Mouse (Mus musculus) cerebellum, postnatal 25 days (tissue): ENCODE measurements around the gene Frmd6.

Experiments used
- DNase-seq, 2 experiments: peaks; one replicate each; pipeline ENCODE4 v3.0.0; 2021; ENCODE audit warnings: mixed read lengths in 2 of 2

Frmd6 gene

GRCm38 (mm10) chr12:70853026-70853425, 27.7 kb downstream of the Frmd6 start:
- DNase-seq = peak; percentile 25 to 36

GRCm38 (mm10) chr12:70855678-70856077, 30.4 kb downstream of the Frmd6 start:
- DNase-seq = no peak

- DNase-seq = no peak
Measured at GRCm38 (mm10) chr12:70856776-70857175, 31.5 kb downstream of the Frmd6 start.

GRCm38 (mm10) chr12:70863281-70863680, 38.0 kb downstream of the Frmd6 start:
- DNase-seq = peak; percentile 30 to 57

DNA sequence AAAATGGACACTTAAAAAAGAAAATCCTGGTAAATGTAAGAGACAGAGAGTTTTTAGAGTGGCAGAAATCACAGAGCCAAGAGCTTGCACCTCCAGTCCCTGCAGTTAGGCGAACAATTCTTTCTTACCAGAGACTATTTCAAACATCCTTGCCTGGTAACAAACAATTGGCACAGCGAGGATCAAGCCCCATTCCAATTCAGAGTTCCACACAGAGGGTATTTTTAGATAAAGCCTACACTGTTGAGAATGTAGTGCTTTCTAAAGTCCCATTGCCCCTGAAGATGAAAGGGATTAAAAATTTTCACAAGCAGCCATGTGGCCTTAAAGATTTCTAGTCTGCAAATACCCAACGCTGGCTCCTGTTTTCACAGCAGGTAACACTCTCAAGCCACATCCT, 42.5 kb downstream of the Frmd6 start:
- no peak for DNase-seq

GRCm38 (mm10) chr12:70868190-70868987, 43.1 kb downstream of the Frmd6 start:
- no peak for DNase-seq

DNA sequence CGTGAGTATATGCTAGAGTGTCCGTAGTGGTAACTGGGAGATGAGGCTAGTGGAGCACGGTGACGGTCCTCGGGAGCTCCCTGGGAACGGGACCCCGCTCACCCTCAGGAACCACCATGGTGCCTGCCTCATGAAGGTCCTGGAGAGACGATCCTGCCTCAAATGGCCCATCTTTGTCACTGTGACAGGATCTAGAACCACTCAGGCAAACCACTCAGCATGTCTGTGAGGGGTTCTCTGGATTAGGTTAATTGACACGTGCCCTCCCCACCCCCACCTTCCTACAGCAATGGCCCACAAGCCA, 43.6 kb downstream of the Frmd6 start:
- no peak for DNase-seq

DNA sequence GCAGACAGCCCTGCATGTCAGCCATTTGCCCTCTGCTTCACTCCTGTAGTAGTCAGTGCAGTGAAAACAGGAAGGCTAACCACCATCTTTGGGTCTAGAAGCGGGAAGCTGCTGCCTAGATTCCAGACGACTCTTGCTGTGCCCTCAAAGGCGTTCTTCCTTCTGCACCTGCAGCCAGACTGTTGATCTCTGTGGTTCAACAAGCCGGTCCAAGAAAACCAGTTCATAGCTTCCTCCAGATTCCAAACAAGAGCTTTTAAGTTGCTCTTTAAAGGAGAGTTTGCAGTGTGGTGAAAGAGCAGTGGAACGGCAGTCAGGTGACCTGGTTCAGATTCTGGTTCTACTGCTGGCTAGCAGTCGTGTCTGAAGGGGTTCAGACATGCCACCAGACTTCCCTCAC, 48.2 kb downstream of the Frmd6 start:
- DNase-seq = no peak

DNA sequence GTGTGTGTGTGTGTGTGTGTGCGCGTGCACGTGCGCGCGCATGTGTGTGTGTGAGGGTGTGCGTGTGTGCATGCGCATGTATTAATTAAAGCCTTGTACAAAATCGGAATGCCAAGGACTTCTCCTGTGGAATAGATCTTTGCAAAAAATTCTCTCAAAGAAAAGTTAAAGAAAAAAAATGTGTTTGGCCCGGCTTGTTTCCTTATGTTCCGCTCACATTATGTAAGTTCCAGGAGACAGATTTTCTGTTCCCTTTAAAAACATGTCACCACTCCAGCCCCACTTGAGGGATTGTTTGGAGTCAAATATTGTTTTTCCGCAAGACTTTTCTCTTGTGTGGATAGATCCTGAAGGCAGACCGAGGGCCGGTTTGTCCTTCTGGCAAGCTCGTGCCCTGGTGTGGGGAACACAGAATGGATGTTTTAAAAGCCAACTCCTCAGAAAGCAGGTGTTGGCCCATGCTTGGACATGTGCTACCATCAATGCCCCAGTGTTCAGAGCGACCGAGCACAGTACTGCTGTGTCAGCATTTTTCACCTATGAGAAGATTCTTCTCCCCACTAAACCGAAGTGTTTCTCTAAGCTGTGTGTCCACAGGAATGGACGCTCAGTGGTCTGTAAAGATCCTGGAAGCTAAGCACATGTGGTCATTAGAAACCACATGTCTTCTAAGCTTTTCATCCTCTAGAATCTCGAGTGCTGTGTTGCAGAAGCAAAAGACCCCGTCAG, 51.1 kb downstream of the Frmd6 start:
- DNase-seq = no peak

- peak; percentile 87 for DNase-seq
Measured at GRCm38 (mm10) chr12:70877926-70878710, 52.8 kb downstream of the Frmd6 start.

DNA sequence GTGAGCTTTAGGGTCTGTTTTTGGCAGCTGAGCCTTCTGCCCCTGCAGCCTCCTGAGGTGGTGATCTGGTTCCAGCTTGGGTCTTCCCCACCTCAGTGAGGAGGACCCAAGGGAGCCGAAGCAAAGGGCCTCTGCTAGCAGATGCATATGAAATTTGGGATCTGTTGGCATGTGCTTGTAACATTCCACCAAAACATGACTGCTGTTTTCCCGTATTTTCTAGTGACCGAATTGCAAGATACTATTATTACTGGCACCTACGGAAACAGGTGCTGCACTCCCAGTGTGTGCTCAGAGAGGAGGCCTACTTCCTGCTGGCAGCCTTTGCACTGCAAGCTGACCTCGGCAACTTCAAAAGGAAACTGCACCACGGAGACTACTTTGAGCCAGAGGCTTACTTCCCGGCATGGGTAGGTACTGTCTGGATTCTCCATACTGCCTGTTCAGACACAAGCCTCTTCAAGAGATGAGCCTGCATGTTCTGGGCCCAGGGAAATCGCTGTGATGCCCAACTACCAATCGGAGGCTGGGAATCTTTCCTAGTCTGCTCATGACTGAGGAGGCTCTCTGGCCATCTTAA, 55.2 kb downstream of the Frmd6 start:
- peak; percentile 27 to 56 for DNase-seq

GRCm38 (mm10) chr12:70881340-70881739, 56.0 kb downstream of the Frmd6 start:
- DNase-seq = peak; percentile 96 to 98

- peak; percentile 80 to 85 for DNase-seq
Measured at GRCm38 (mm10) chr12:70881854-70882253, 56.5 kb downstream of the Frmd6 start.

DNA sequence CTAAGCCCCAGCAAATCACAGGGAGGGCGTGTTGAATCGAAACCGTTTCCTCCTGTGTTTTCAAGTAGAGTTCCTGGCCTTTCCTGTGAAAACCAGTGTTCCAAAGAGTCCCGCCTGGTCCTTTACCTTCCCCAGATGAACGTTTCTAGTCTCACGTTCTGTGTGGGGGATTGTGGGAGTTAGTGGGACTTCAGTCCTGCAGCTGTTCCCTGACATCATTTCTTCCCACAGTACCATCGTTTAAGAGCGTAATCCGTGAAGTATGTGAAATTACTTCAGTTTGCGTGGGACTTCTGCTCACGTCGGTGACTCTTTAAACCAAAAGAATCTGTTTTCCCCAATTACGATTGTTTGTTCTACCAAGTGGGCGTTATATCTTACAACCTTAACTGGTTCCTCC, 57.8 kb downstream of the Frmd6 start:
- DNase-seq = no peak

GRCm38 (mm10) chr12:70884113-70884512, 58.8 kb downstream of the Frmd6 start:
- DNase-seq = no peak

DNA sequence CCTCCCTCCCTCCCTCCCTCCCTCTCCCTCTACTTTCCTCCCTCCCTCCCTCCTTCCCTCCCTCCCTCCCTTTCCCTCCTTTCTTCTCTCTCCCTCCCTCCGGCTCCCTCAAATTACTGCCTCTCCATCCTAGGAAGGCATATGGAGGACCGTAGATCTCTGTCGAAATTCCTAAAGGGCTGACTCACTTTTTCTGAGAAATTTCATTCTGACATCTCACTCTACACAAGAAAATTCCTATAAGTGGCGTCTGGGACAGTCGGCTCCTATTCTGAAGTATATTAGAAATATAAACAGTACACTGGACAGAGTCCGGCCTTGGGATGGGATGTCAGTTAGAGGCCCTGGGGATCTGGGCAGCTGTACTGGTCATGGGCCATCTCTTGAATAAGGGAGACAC, 59.7 kb downstream of the Frmd6 start:
- DNase-seq = no peak

GRCm38 (mm10) chr12:70885576-70885975, 60.3 kb downstream of the Frmd6 start:
- DNase-seq = no peak

DNA sequence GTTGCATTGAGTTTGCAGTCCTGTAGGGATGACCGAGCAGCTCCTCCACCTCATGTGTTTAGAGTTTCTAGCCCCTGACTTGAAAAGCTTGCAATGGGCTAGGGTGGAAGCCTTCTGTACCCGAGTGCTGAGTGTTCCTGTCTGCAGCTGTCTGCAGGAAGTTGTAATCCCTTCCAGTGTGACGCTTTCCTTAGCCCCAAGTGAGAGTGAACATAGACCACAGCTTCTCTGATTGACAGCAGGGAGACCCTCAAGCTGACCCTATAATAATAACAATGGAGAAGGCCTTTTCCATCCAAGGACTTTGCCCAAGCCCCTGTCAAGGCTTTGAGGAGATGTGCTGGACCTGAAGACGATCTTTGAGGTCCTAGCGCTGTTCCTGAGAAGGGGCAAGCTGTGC, 65.1 kb downstream of the Frmd6 start:
- DNase-seq = no peak

GRCm38 (mm10) chr12:70890874-70891470, 65.7 kb downstream of the Frmd6 start:
- DNase-seq = no peak

- DNase-seq = peak; percentile 61 to 67
Measured at GRCm38 (mm10) chr12:70895275-70895674, 70.0 kb downstream of the Frmd6 start.

GRCm38 (mm10) chr12:70896068-70896467, 70.8 kb downstream of the Frmd6 start:
- DNase-seq = no peak

DNA sequence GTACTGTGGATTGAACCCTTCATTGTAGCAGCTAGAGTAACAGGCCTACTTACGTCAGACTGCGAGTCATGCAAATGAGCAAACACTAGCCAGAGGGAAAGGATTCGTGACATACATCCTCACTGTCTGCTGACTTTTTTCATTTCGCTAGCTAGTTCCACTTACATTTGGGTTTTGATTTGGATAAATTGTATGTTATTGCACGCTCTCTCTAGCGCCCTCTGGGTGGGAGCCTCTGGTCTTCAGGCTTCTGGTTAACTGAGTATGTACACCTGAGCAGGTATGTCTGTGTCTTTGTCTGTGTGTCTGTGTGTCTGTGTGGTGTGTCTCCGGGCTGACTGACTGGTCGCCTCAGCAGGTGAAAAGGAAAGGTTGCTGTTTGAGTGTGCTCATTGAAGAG, 72.1 kb downstream of the Frmd6 start:
- peak in 1 of 2 experiments; percentile 66 for DNase-seq

GRCm38 (mm10) chr12:70898450-70898849, 73.1 kb downstream of the Frmd6 start:
- DNase-seq = peak in 1 of 2 experiments; percentile 51
